Mouse (Mus musculus) c-Kit-negative CD71-positive TER-119-positive erythroid progenitor cells, embryonic 14.5 days (primary cell): ENCODE measurements around the gene Tpst2.

Source experiments
- DNase-seq: peaks from one replicate; pipeline ENCODE4 v3.0.0-alpha.2; 2013; ENCODE audit warnings: low read depth, low spot score

Tpst2 gene

GRCm38 (mm10) chr5:112255426-112255825, 21.1 kb upstream of the Tpst2 start, which contains the start of gene Crybb1:
Gene Crybb1 (plus strand): TSS chr5:112255815.
- no peak for DNase-seq

GRCm38 (mm10) chr5:112256457-112256856, 20.0 kb upstream of the Tpst2 start:
- DNase-seq: no peak

GRCm38 (mm10) chr5:112257896-112258295, 18.6 kb upstream of the Tpst2 start:
- DNase-seq: no peak

- DNase-seq: no peak
Observed at GRCm38 (mm10) chr5:112259862-112260650, 16.4 kb upstream of the Tpst2 start.

GRCm38 (mm10) chr5:112260818-112261217, 15.7 kb upstream of the Tpst2 start:
- no peak for DNase-seq

- DNase-seq: no peak
Observed at GRCm38 (mm10) chr5:112264099-112264498, 12.4 kb upstream of the Tpst2 start.

- no peak for DNase-seq
Observed at GRCm38 (mm10) chr5:112265110-112265509, 11.4 kb upstream of the Tpst2 start.

GRCm38 (mm10) chr5:112265515-112265914, 11.0 kb upstream of the Tpst2 start:
- no peak for DNase-seq

- no peak for DNase-seq
Observed at GRCm38 (mm10) chr5:112266011-112266777, 10.3 kb upstream of the Tpst2 start.

GRCm38 (mm10) chr5:112270764-112271541, 5.5 kb upstream of the Tpst2 start:
- no peak for DNase-seq

GRCm38 (mm10) chr5:112272934-112273333, 3.6 kb upstream of the Tpst2 start:
- DNase-seq: no peak

GRCm38 (mm10) chr5:112273746-112274463, 2.6 kb upstream of the Tpst2 start:
- no peak for DNase-seq

- no peak for DNase-seq
Observed at GRCm38 (mm10) chr5:112275021-112275804, 1.3 kb upstream of the Tpst2 start.

- no peak for DNase-seq
Observed at GRCm38 (mm10) chr5:112276907-112277348, 437 bp downstream of the Tpst2 start.

- DNase-seq: no peak
Observed at GRCm38 (mm10) chr5:112277906-112278470, 1.5 kb downstream of the Tpst2 start.

GRCm38 (mm10) chr5:112279181-112280021, 2.9 kb downstream of the Tpst2 start:
- DNase-seq: no peak

- no peak for DNase-seq
Observed at GRCm38 (mm10) chr5:112280151-112280550, 3.7 kb downstream of the Tpst2 start.

- no peak for DNase-seq
Observed at GRCm38 (mm10) chr5:112280863-112281660, 4.6 kb downstream of the Tpst2 start.
